Mouse (Mus musculus) cerebellum, adult 8-10 months (tissue): ENCODE data around the gene Ascc2.

ENCODE experiments used
- DNase-seq: peaks from one replicate; pipeline ENCODE4 v3.0.0; 2022

The Ascc2 gene

GRCm38 (mm10) chr11:4729603-4730002 lies 92.1 kb downstream of the Ascc2 start:
- DNase-seq, result no peak

GRCm38 (mm10) chr11:4730096-4730495 lies 92.5 kb downstream of the Ascc2 start:
- DNase-seq, result no peak

- DNase-seq, result no peak
Observed at GRCm38 (mm10) chr11:4730913-4731312, 93.4 kb downstream of the Ascc2 start.

GRCm38 (mm10) chr11:4731781-4732180 lies 94.2 kb downstream of the Ascc2 start:
- DNase-seq, result peak; percentile 32

- DNase-seq, result no peak
Observed at GRCm38 (mm10) chr11:4734179-4734578, 96.6 kb downstream of the Ascc2 start.
